8 mouse cellular contexts compared by ENCODE assay signal in the genomic region with DNA sequence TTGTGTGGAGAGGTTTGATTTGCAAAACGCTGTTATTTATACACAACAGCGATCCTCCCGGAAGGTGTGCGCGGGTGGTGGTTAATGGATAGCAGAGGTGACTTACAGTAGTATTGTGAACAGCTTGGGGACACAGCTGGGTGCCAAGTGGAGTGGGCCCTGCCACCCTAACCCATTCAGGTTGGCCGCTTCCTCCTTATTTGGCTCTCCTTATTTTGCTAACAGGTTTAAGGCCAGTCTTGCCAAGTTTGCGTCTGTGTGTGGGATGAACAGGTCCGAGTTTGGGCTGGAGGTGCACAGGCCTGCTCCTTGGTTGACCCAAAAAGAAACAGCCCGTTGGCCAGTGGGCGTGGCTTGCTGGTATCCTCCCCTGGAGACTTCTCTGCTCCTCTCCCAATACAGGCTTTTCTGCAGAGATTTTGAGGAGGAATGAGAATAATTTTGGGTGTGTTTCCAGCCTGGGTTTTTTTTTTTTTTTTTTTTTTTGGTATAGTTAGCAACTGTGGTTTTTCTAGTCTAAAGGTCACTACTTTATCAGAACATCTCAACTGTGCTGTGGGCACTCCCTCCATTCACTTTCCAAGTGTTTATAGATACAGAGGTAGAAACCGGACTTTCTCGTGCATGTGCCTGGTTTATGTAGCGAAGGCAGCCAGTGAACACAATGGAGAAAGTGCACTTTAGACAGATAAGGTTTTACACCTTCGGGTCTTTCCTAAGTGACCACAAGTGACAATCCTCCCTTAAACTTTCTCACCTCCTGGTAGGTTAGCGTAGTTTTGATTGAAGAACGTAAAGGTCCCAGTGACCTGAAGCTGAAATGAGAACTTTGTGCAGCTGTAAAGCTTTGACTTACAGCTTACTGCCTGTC. TPM values are rescaled to one million over a fixed set of nuclear protein-coding genes. Genes with fewer than 3 reads are reported as not detected.
DNase-seq lines count a peak whose midpoint lies in the region; ATAC-seq and TF ChIP-seq lines count a peak whose summit lies in the region.

No protein-coding gene starts in this region.

- peaks cover 12% of the 10 kb centered on the region for H3K27me3 ChIP-seq in forebrain, embryonic 10.5 days (ENCODE audit: poor library complexity, severe bottlenecking)
- H3K27me3 ChIP-seq in limb, embryonic 10.5 days (ENCODE audit: low read depth, poor library complexity, severe bottlenecking), result no peaks in the 10 kb centered on the region
- peaks cover 4% of the 10 kb centered on the region; the same call in 1 of the 2 replicates for H3K27me3 ChIP-seq in spleen, adult 2 months (ENCODE audit: control insufficient read depth, insufficient read depth, low read length)

- peak overlapping the region; percentile 76 for H3K4me3 ChIP-seq in bone marrow macrophage, adult 2 months (ENCODE audit: insufficient read depth, low read length)
- peak overlapping the region; percentile 94 for H3K4me3 ChIP-seq in forebrain, embryonic 10.5 days
- H3K4me3 ChIP-seq in limb, embryonic 10.5 days, result peak overlapping the region; percentile 94
- H3K4me3 ChIP-seq in spleen, adult 2 months (ENCODE audit: extremely low read depth, insufficient read depth, insufficient read length), result peak overlapping the region; percentile 79

- peaks cover 30% of the 10 kb centered on the region for H3K4me1 ChIP-seq in bone marrow macrophage, adult 2 months (ENCODE audit: control insufficient read depth, insufficient read depth, low read length)
- peaks cover 32% of the 10 kb centered on the region for H3K4me1 ChIP-seq in forebrain, embryonic 10.5 days
- H3K4me1 ChIP-seq in limb, embryonic 10.5 days, result peaks cover 28% of the 10 kb centered on the region
- H3K4me1 ChIP-seq in spleen, adult 2 months (ENCODE audit: control insufficient read depth, insufficient read depth, insufficient read length), result peaks cover 9% of the 10 kb centered on the region; the same call in 1 of the 2 replicates

- no peaks in the 10 kb centered on the region for H3K9me3 ChIP-seq in forebrain, embryonic 10.5 days
- no peaks in the 10 kb centered on the region for H3K9me3 ChIP-seq in limb, embryonic 10.5 days (replicated peaks)

- DNase-seq in ES-CJ7 (ENCODE audit: low read depth, low spot score), result peak; percentile 53
- DNase-seq in forebrain, embryonic 10.5 days (ENCODE audit: extremely low spot score, low spot score), result peak; percentile 30
- peak; percentile 44 to 53 for DNase-seq in heart, postnatal 36 days
- peak; percentile 61 for DNase-seq in limb, embryonic 10.5 days (ENCODE audit: low spot score)
- DNase-seq in spleen, adult 2 months (ENCODE audit: low read depth in 1 of 2, low spot score in 2 of 2), result peak in 1 of 2 experiments; percentile 28
- no peak for DNase-seq in layer of hippocampus, adult 9-10 months (ENCODE audit: low spot score)

- intact Hi-C loops in heart, postnatal 36 days (cut with DNase I), result loop anchor here (2.0 to 10.0 kb wide), 5 partner anchors 56 to 290 kb away; no protein-coding TSS in a partner anchor

- H3K36me3 ChIP-seq in forebrain, embryonic 10.5 days (replicated peaks), result no peaks in the 10 kb centered on the region
- peaks cover 6% of the 10 kb centered on the region; the same call in 1 of the 2 replicates for H3K36me3 ChIP-seq in limb, embryonic 10.5 days
- H3K36me3 ChIP-seq in spleen, adult 2 months (ENCODE audit: control insufficient read depth, insufficient read depth, low read length), result no peaks in the 10 kb centered on the region; the same call in 1 of the 2 replicates

- H3K27ac ChIP-seq in bone marrow macrophage, adult 2 months (ENCODE audit: insufficient read depth, low read depth, low read length), result no peak overlapping the region
- H3K27ac ChIP-seq in forebrain, embryonic 10.5 days, result peak overlapping the region; percentile 98
- peak overlapping the region; percentile 99 for H3K27ac ChIP-seq in limb, embryonic 10.5 days
- H3K27ac ChIP-seq in spleen, adult 2 months (ENCODE audit: insufficient read depth, low read length), result no peak overlapping the region

- TF ChIP-seq POLR2A in bone marrow macrophage, adult 2 months (IDR thresholded peaks at IDR 0.05; ENCODE audit: borderline replicate concordance, low read depth, low read length), result no peak
- no peak for TF ChIP-seq POLR2A in spleen, adult 2 months (IDR thresholded peaks at IDR 0.05; ENCODE audit: low read depth, low read length)

- TF ChIP-seq CTCF in bone marrow macrophage, adult 2 months (IDR thresholded peaks at IDR 0.05; ENCODE audit: low read depth, low read length), result no peak
- no peak for TF ChIP-seq CTCF in spleen, adult 2 months (IDR thresholded peaks at IDR 0.05; ENCODE audit: extremely low read depth, insufficient read depth, insufficient read length, insufficient replicate concordance)

- 26% methylated on average over 16 of the region's 16 CpGs for WGBS in forebrain, embryonic 10.5 days
- WGBS in limb, embryonic 10.5 days, result 16% methylated on average over 16 of the region's 16 CpGs
- 18% methylated on average over 16 of the region's 16 CpGs for WGBS in spleen, adult 2 months

- peak; percentile 34; the same call in 1 of the 2 replicates for ATAC-seq in megakaryocyte-erythroid progenitor cell, adult 5-6 weeks (replicated peaks; ENCODE audit: low FRiP score, low TSS enrichment, poor library complexity, severe bottlenecking)

RNA-seq across cellular contexts. Expression of a gene that starts 2.6 kb away (rescaled TPM):
- 11.2 TPM in 2 replicates for polyA plus RNA-seq in bone marrow macrophage, adult 2 months (2012; ENCODE audit: insufficient read depth, insufficient read length, missing spikeins)
- polyA plus RNA-seq in forebrain, embryonic 10.5 days (2016; fragmentation: Nextera tagmentation; extraction: Ambion mirVana), result 35.3 and 36.8 TPM in 2 replicates
- 10 to 100 TPM; 13.6 to 15.3 TPM for total RNA-seq in heart, postnatal 36 days (2021)
- polyA plus RNA-seq in limb, embryonic 10.5 days (2016; fragmentation: Nextera tagmentation; extraction: Ambion mirVana), result 46.5 and 51.5 TPM in 2 replicates
- total RNA-seq in megakaryocyte-erythroid progenitor cell, adult 5-6 weeks (2014; fragmentation: Nextera tagmentation), result 19.5 and 26.8 TPM in 2 replicates
- 20.2 and 32.8 TPM in 2 replicates for total RNA-seq in megakaryocyte-erythroid progenitor cell, adult 5-6 weeks (2017)
- 15.9 and 22.9 TPM in 2 replicates for polyA plus RNA-seq in spleen, adult 2 months (2012; rRNA removed)

Comparison
In these comparisons a context has a peak if more than half of its experiments do, and no peak if none do; other contexts are left out.
1. H3K27ac ChIP-seq: peak in forebrain, embryonic 10.5 days (single experiment) and limb, embryonic 10.5 days (single experiment); none in bone marrow macrophage, adult 2 months (single experiment) and spleen, adult 2 months (single experiment).
2. Peak in every context shown above with its lines, with median percentiles within 50 percentile points of each other: H3K4me3 ChIP-seq.